Mouse (Mus musculus) midbrain, embryonic 11.5 days (tissue): Measurements from ENCODE around the gene Tatdn3. TPM values are rescaled to one million over a fixed set of nuclear protein-coding genes. Genes with fewer than 3 reads are reported as not detected.

Source experiments
- ATAC-seq: fragments of 200-750 bp; cut with Nextera tagmentation; 2 replicates; pipeline ENCODE4 v1.8.0; 2017; ENCODE audit warnings: moderate TSS enrichment, moderate library complexity; ENCODE audit not compliant: low FRiP score
- DNase-seq: peaks from one replicate; pipeline ENCODE4 v3.0.0; 2015; ENCODE audit warnings: low spot score; ENCODE audit errors: missing footprints
- H3K27ac ChIP-seq: fragments of 300-500 bp; sonication (generic); 2 replicates; pipeline ENCODE4 v1.5.1; 2014; ENCODE audit warnings: low read depth, low read length
- H3K27me3 ChIP-seq: fragments of 300-500 bp; sonication (generic); 2 replicates; pipeline ENCODE4 v1.6.1; 2014; ENCODE audit warnings: mild to moderate bottlenecking, low read length, moderate library complexity, mixed read lengths; ENCODE audit not compliant: control insufficient read depth, insufficient read depth
- H3K36me3 ChIP-seq: fragments of 300-500 bp; sonication (generic); 2 replicates; pipeline ENCODE4 v1.6.1; 2014; ENCODE audit warnings: mild to moderate bottlenecking, low read length, moderate library complexity, mixed read lengths; ENCODE audit not compliant: control insufficient read depth, insufficient read depth
- H3K4me1 ChIP-seq: fragments of 300-500 bp; sonication (generic); 2 replicates; pipeline ENCODE4 v1.6.1; 2014; ENCODE audit warnings: low read length; ENCODE audit not compliant: control insufficient read depth, insufficient read depth
- H3K4me2 ChIP-seq: fragments of 300-500 bp; sonication (generic); 2 replicates; pipeline ENCODE4 v1.6.1; 2014; ENCODE audit warnings: mild to moderate bottlenecking, moderate library complexity
- H3K4me3 ChIP-seq: fragments of 300-500 bp; sonication (generic); 2 replicates; pipeline ENCODE4 v1.5.1; 2014; ENCODE audit warnings: low read depth, low read length
- H3K9ac ChIP-seq: fragments of 300-500 bp; sonication (generic); 2 replicates; pipeline ENCODE4 v1.6.1; 2014; ENCODE audit warnings: low read length
- H3K9me3 ChIP-seq: fragments of 300-500 bp; sonication (generic); 2 replicates; pipeline ENCODE4 v1.6.1; 2016; ENCODE audit warnings: low read length; ENCODE audit not compliant: control insufficient read depth
- WGBS: fragments of 180-500 bp; shearing (Covaris S2); extraction: QIAGEN DNeasy Blood & Tissue Kit; methylation state at CpG from one replicate; pipeline ENCODE4 v1.1.7; 2014; 5-methylcytosine and 5-hydroxymethylcytosine counted together
- polyA plus RNA-seq: library from polyadenylated mRNA; unstranded; fragments of >200 nt; fragmentation: Nextera tagmentation; extraction: Ambion mirVana; gene quantifications from 2 replicates; pipeline ENCODE4 v1.2.1, GENCODE M21; 2014

The Tatdn3 gene
- polyA plus RNA-seq, 1 experiment from 2014 or later, result 11.6 TPM

DNA sequence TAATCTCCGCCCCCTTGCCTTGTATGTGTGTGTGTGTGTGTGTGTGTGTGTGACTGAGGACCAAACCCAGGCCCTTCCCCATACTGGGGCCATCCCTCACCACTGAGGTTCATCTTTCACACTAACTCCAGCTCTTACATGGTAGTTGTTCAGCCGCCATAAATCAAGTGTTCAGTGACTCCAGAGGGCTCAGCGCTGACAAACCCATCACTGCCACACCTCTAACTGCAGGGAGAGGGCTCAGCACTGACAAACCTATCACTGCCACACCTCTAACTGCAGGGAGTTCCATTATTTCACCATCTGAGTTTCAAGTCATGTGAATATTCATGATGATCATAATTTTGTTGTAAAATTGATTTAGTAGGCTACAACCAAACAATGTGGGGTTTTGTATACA, 9.2 kb downstream of the Tatdn3 start:
- ATAC-seq, result no peak
- no peaks in the 10 kb centered on the region for H3K36me3 ChIP-seq
- H3K4me2 ChIP-seq, result no peak overlapping the region
- no peak for DNase-seq
- no peak overlapping the region for H3K9ac ChIP-seq
- no peaks in the 10 kb centered on the region for H3K4me1 ChIP-seq
- 90% methylated on average over 3 of the region's 3 CpGs for WGBS
- H3K9me3 ChIP-seq, result no peaks in the 10 kb centered on the region
- H3K27ac ChIP-seq, result no peak overlapping the region
- H3K4me3 ChIP-seq, result no peak overlapping the region
- H3K27me3 ChIP-seq, result no peaks in the 10 kb centered on the region

DNA sequence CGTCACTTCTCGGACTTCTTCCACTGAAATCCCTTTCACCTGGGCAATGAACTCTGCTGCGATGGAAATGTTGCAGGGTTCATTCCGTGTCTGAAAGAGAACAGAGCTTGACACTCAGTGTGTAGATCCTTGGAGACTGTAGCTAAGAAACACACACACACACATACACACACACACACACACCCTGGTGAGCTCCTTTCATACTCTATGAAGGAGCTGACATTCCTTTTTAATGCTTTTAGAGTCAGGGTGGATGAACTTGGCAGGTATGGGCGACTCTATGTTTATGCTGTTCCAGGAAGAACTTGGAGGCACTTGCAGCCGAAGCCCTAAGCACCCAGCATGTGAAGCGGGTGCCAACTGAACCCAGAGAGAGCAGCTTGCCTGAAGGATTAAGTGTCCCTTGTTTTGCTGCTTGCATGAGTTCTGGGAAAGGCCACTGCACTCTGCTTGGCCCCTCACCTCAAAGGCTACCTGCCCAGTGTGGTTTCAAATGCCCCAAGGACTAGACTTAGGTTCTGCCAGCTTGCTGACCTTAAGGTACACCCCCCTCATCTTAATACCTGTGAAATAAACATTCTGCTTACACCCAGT, 16.4 kb downstream of the Tatdn3 start:
- H3K36me3 ChIP-seq, result no peaks in the 10 kb centered on the region
- no peak overlapping the region for H3K9ac ChIP-seq
- H3K27ac ChIP-seq, result no peak overlapping the region
- no peaks in the 10 kb centered on the region for H3K27me3 ChIP-seq
- ATAC-seq (no peak), DNase-seq (no peak)
- H3K4me3 ChIP-seq, result no peak overlapping the region
- 71% methylated on average over 7 of the region's 7 CpGs for WGBS
- no peaks in the 10 kb centered on the region for H3K4me1 ChIP-seq
- H3K4me2 ChIP-seq, result no peak overlapping the region
- no peaks in the 10 kb centered on the region for H3K9me3 ChIP-seq

- no peak overlapping the region for H3K27ac ChIP-seq
- H3K27me3 ChIP-seq, result no peaks in the 10 kb centered on the region
- ATAC-seq (no peak), DNase-seq (no peak)
- no peaks in the 10 kb centered on the region for H3K4me1 ChIP-seq
- no peaks in the 10 kb centered on the region for H3K9me3 ChIP-seq
- H3K9ac ChIP-seq, result no peak overlapping the region
- no peak overlapping the region for H3K4me2 ChIP-seq
- 98% methylated on average over 2 of the region's 2 CpGs for WGBS
- no peak overlapping the region for H3K4me3 ChIP-seq
- H3K36me3 ChIP-seq, result no peaks in the 10 kb centered on the region
Measured at GRCm38 (mm10) chr1:191045264-191045663, 17.5 kb downstream of the Tatdn3 start.

DNA sequence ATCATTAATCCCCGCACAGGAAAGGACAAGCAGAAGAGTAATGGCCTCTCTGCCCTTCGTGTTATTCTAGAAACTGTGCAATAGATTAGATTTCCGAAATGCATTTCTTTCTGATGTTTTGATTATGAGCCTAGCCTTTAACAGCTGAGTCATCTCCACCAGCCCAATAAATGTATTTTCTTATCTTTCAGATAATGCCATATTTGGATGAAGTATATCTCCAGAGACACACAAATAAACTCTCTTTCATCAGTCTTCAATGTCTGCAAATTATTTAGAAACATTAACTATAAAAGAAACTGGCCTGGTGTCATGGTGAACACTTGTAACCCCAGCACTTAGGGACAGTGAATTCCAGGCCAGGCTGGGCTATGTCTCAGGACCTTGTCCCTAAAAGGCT, 20.0 kb downstream of the Tatdn3 start:
- H3K9ac ChIP-seq, result no peak overlapping the region
- H3K36me3 ChIP-seq, result no peaks in the 10 kb centered on the region
- no peak for ATAC-seq
- no peaks in the 10 kb centered on the region for H3K27me3 ChIP-seq
- no peak overlapping the region for H3K4me3 ChIP-seq
- no peaks in the 10 kb centered on the region for H3K4me1 ChIP-seq
- whole genome bisulfite sequencing, result 86% methylated on average over 3 of the region's 3 CpGs
- H3K27ac ChIP-seq, result no peak overlapping the region
- DNase-seq, result no peak
- no peak overlapping the region for H3K4me2 ChIP-seq
- H3K9me3 ChIP-seq, result no peaks in the 10 kb centered on the region

DNA sequence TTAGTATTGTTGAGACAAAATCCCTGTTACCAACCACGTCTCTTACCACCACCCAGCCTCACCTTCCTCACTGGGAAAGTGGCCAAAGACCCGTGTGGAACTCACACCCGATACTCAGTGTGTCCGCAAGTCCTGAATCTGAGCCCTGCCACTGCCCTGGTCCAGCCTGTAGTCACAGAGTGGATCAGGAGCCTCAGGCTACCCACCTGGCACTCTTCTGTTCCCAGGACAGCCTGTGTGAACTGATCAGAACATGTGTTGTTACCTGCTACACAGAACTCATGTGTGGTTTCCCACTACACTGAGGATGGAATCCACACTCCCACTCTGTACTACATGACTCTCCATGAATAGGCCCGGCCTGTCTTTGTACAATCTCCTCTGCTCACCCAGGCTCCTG, 20.6 kb downstream of the Tatdn3 start:
- no peak overlapping the region for H3K27ac ChIP-seq
- H3K9me3 ChIP-seq, result no peaks in the 10 kb centered on the region
- DNase-seq (no peak), ATAC-seq (no peak)
- no peak overlapping the region for H3K4me2 ChIP-seq
- no peaks in the 10 kb centered on the region for H3K27me3 ChIP-seq
- no peak overlapping the region for H3K4me3 ChIP-seq
- no peaks in the 10 kb centered on the region for H3K4me1 ChIP-seq
- no peaks in the 10 kb centered on the region for H3K36me3 ChIP-seq
- H3K9ac ChIP-seq, result no peak overlapping the region
- WGBS, result 81% methylated on average over 5 of the region's 5 CpGs

DNA sequence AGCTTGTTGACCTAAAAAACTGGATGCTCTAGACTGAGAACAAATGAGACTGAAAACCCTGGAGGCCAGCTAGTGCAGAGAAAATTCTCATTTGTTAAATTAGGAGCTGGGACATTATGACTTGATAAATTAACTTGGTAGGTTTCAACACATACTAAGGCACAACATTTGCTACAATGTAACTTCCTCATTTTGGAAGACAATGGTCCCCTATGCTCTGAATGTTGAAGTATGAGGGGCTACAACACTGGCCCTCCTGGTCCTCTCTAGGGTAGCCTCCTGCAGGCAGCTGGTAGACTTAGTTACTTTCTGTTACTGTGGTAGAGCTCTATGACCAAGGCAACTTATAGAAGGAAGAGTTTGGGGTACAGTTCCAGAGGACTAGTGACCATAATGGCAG, 21.4 kb downstream of the Tatdn3 start:
- H3K4me2 ChIP-seq, result no peak overlapping the region
- no peak for ATAC-seq
- no peaks in the 10 kb centered on the region for H3K4me1 ChIP-seq
- H3K27me3 ChIP-seq, result no peaks in the 10 kb centered on the region
- H3K27ac ChIP-seq, result no peak overlapping the region
- H3K36me3 ChIP-seq, result no peaks in the 10 kb centered on the region
- H3K4me3 ChIP-seq, result no peak overlapping the region
- no peak overlapping the region for H3K9ac ChIP-seq
- no peaks in the 10 kb centered on the region for H3K9me3 ChIP-seq
- no peak for DNase-seq

- ATAC-seq, result no peak
- no peaks in the 10 kb centered on the region for H3K9me3 ChIP-seq
- H3K4me3 ChIP-seq, result no peak overlapping the region
- H3K27me3 ChIP-seq, result no peaks in the 10 kb centered on the region
- WGBS, result 94% methylated on average over 4 of the region's 4 CpGs
- no peaks in the 10 kb centered on the region for H3K36me3 ChIP-seq
- H3K27ac ChIP-seq, result no peak overlapping the region
- H3K4me2 ChIP-seq, result no peak overlapping the region
- H3K9ac ChIP-seq, result no peak overlapping the region
- H3K4me1 ChIP-seq, result no peaks in the 10 kb centered on the region; the same call in 1 of the 2 replicates
- no peak for DNase-seq
Measured at GRCm38 (mm10) chr1:191037999-191038398, 24.7 kb downstream of the Tatdn3 start.

- no peak for ATAC-seq
- Histone ChIP-seq H3K36me3 (no peaks in the 10 kb centered on the region), H3K9me3 (no peaks in the 10 kb centered on the region), H3K4me1 (no peaks in the 10 kb centered on the region; the same call in 1 of the 2 replicates), H3K27ac (no peak within 1 kb of the TSS), H3K4me2 (no peak within 1 kb of the TSS), H3K9ac (no peak within 1 kb of the TSS), H3K27me3 (no peaks in the 10 kb centered on the region), H3K4me3 (no peak within 1 kb of the TSS)
- WGBS, result 77% methylated on average over 6 of the region's 6 CpGs
- DNase-seq, result no peak
Measured at GRCm38 (mm10) chr1:191036554-191037334, 26.0 kb downstream of the Tatdn3 start, which contains the start of gene Spata45. Gene Spata45, plus strand, starts transcription at chr1:191036639.

DNA sequence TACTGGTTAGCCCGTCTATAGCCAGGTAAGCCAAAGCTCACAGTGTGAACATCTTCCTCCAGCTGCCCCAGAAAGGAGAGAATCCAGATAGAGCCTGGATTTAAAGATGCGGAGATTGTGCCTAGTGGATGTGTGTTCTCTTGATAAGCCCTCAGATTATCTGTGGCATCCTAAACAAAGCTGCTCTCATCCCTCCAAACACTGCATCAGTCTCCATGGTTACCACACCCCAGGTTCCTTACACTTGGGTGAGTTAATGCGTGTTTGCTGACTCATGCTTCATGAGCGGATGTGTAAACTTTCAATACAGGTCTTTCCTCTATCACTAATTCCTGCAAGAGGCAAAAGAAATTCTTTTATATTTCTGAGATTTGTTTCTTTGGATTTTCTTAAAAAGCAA, 27.1 kb downstream of the Tatdn3 start:
- no peaks in the 10 kb centered on the region for H3K27me3 ChIP-seq
- no peak overlapping the region for H3K4me2 ChIP-seq
- no peak overlapping the region for H3K4me3 ChIP-seq
- DNase-seq (no peak), ATAC-seq (no peak)
- no peak overlapping the region for H3K9ac ChIP-seq
- no peaks in the 10 kb centered on the region for H3K9me3 ChIP-seq
- H3K27ac ChIP-seq, result no peak overlapping the region
- no peaks in the 10 kb centered on the region; the same call in 1 of the 2 replicates for H3K4me1 ChIP-seq
- 19% methylated on average over 4 of the region's 4 CpGs for WGBS
- H3K36me3 ChIP-seq, result no peaks in the 10 kb centered on the region
